Mouse (Mus musculus) kidney, adult 2 months (tissue): ENCODE results near the gene Ccdc92b. TPM values are rescaled to one million over a fixed set of nuclear protein-coding genes. Genes with fewer than 3 reads are reported as not detected.
"Not testable (repeated sequence)": the region's sequence is repeated elsewhere in the genome, so short reads cannot be mapped to it uniquely, and the experiment has no call there.

Experiments used
- DNase-seq: peaks from one replicate; pipeline ENCODE4 v3.0.0; 2021
- H3K27ac ChIP-seq: fragments of 200-500 bp; 2 replicates; pipeline ENCODE4 v1.5.1; 2012; ENCODE audit warnings: low read depth, low read length, control low read depth, inconsistent platforms; ENCODE audit not compliant: insufficient read depth
- H3K27me3 ChIP-seq: fragments of 200-500 bp; replicated peaks from 2 replicates; pipeline ENCODE4 v1.6.1; 2012; ENCODE audit warnings: mild to moderate bottlenecking, moderate library complexity, low read length, inconsistent platforms; ENCODE audit not compliant: control insufficient read depth, insufficient read depth
- H3K36me3 ChIP-seq: fragments of 200-500 bp; 2 replicates; pipeline ENCODE4 v1.6.1; 2012; ENCODE audit warnings: mild to moderate bottlenecking, moderate library complexity, low read length, inconsistent platforms; ENCODE audit not compliant: control insufficient read depth, insufficient read depth
- H3K4me1 ChIP-seq: fragments of 200-500 bp; 2 replicates; pipeline ENCODE4 v1.6.1; 2011; ENCODE audit warnings: low read length; ENCODE audit not compliant: control insufficient read depth, insufficient read depth
- H3K4me3 ChIP-seq: fragments of 200-500 bp; 2 replicates; pipeline ENCODE4 v1.5.1; 2011; ENCODE audit warnings: mild to moderate bottlenecking, low read depth, low read length, control low read depth; ENCODE audit not compliant: insufficient read depth
- CTCF ChIP-seq: fragments of 200-500 bp; conservative IDR thresholded peaks from 2 replicates; pipeline ENCODE4 v1.5.1; 2011; ENCODE audit warnings: low read depth, mild to moderate bottlenecking, control low read depth, low read length, moderate library complexity, mixed read lengths; ENCODE audit not compliant: insufficient read depth, insufficient read length
- POLR2A ChIP-seq: fragments of 200-500 bp; IDR thresholded peaks from one replicate; pipeline ENCODE4 v1.6.1; 2011; ENCODE audit warnings: low read depth, low read length, control low read depth
- WGBS: fragments of 180-500 bp; shearing (Covaris S2); methylation state at CpG from one replicate; pipeline ENCODE4 v1.1.7; 2018; 5-methylcytosine and 5-hydroxymethylcytosine counted together
- polyA plus RNA-seq: library from polyadenylated mRNA; depleted of rRNA; stranded (reverse); fragments of >200 nt; gene quantifications from 2 replicates; pipeline ENCODE4 v1.2.3, GENCODE M21; 2012; rRNA removed

Gene Ccdc92b
- polyA plus RNA-seq: 0.13 and 0.18 TPM in 2 replicates

- peak; percentile 78 for DNase-seq
- no peak within 1 kb of the TSS for H3K4me3 ChIP-seq
- TF ChIP-seq POLR2A: no peak
- no peak for TF ChIP-seq CTCF
- no peaks in the 10 kb centered on the region; the same call in 1 of the 2 replicates for H3K27me3 ChIP-seq
- no peaks in the 10 kb centered on the region for H3K36me3 ChIP-seq
- no peaks in the 10 kb centered on the region for H3K4me1 ChIP-seq
- no peak within 1 kb of the TSS for H3K27ac ChIP-seq
- WGBS: 2% methylated on average over 56 of the region's 63 CpGs
These were observed at the start of gene Ccdc92b for GRCm38 (mm10) chr11:74619201-74619955. Gene Ccdc92b, plus strand, starts transcription at chr11:74619605.

- Histone ChIP-seq H3K4me3 (no peak overlapping the region), H3K27ac (no peak overlapping the region), H3K27me3 (no peaks in the 10 kb centered on the region), H3K4me1 (no peaks in the 10 kb centered on the region), H3K36me3 (no peaks in the 10 kb centered on the region)
- WGBS: 57% methylated on average over 6 of the region's 6 CpGs
- DNase-seq: no peak
- TF ChIP-seq POLR2A: no peak
- TF ChIP-seq CTCF: no peak
These were observed 49.7 kb upstream of the Ccdc92b start for GRCm38 (mm10) chr11:74569735-74570134.

- H3K36me3 ChIP-seq: no peaks in the 10 kb centered on the region
- 69% methylated on average over 6 of the region's 6 CpGs for WGBS
- TF ChIP-seq CTCF: no peak
- TF ChIP-seq POLR2A: no peak
- peak; percentile 19 for DNase-seq
- H3K4me3 ChIP-seq: no peak overlapping the region
- H3K27me3 ChIP-seq: no peaks in the 10 kb centered on the region
- H3K27ac ChIP-seq: no peak overlapping the region
- H3K4me1 ChIP-seq: no peaks in the 10 kb centered on the region
These were observed 46.8 kb upstream of the Ccdc92b start for GRCm38 (mm10) chr11:74572459-74573061.

GRCm38 (mm10) chr11:74574768-74575434 is 44.5 kb upstream of the Ccdc92b start:
- H3K36me3 ChIP-seq: no peaks in the 10 kb centered on the region
- WGBS: 71% methylated on average over 4 of the region's 4 CpGs
- H3K27me3 ChIP-seq: no peaks in the 10 kb centered on the region
- no peaks in the 10 kb centered on the region for H3K4me1 ChIP-seq
- no peak for TF ChIP-seq CTCF
- TF ChIP-seq POLR2A: no peak
- no peak for DNase-seq
- H3K4me3 ChIP-seq: no peak overlapping the region
- no peak overlapping the region for H3K27ac ChIP-seq

- TF ChIP-seq CTCF: no peak
- no peak for TF ChIP-seq POLR2A
- H3K4me3 ChIP-seq: no peak overlapping the region
- no peaks in the 10 kb centered on the region for H3K27me3 ChIP-seq
- H3K36me3 ChIP-seq: no peaks in the 10 kb centered on the region
- H3K27ac ChIP-seq: no peak overlapping the region
- 73% methylated on average over 3 of the region's 3 CpGs for WGBS
- H3K4me1 ChIP-seq: no peaks in the 10 kb centered on the region
- peak; percentile 7 for DNase-seq
These were observed 43.5 kb upstream of the Ccdc92b start for GRCm38 (mm10) chr11:74575940-74576339.

GRCm38 (mm10) chr11:74577068-74577467 is 42.3 kb upstream of the Ccdc92b start:
- WGBS: 62% methylated on average over 3 of the region's 3 CpGs
- DNase-seq: no peak
- Histone ChIP-seq H3K4me3 (no peak overlapping the region), H3K27ac (no peak overlapping the region), H3K4me1 (no peaks in the 10 kb centered on the region), H3K27me3 (no peaks in the 10 kb centered on the region), H3K36me3 (no peaks in the 10 kb centered on the region)
- no peak for TF ChIP-seq POLR2A
- TF ChIP-seq CTCF: no peak

- 45% methylated on average over 4 of the region's 4 CpGs for WGBS
- H3K27ac ChIP-seq, H3K4me1 ChIP-seq, H3K4me3 ChIP-seq, H3K27me3 ChIP-seq, DNase-seq, H3K36me3 ChIP-seq: not testable (repeated sequence)
- TF ChIP-seq CTCF: peak; percentile 27; the same call in 1 of the 2 replicates
These were observed 38.1 kb upstream of the Ccdc92b start for GRCm38 (mm10) chr11:74581333-74581732.
